Comparison of ENCODE assay signal across 26 mouse cellular contexts in the genomic region with DNA sequence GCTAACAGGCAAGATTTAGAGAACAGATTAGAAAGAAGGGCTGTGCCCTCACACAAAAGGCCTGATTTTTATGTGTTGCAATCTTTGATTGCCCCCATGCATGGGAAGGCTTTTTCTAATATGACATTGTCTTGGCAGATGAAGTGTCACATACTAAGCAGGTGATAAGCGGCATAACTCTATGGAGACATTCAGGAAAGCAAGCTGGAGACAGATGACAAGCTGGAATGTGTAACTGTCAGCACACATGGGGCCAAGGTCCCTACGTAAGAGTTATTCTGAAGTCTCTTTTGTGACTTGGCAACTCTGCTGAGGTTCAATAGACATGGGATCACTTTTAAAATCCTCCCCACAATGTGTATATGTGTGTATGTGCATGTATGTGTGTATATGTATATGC. TPM values are rescaled to one million over a fixed set of nuclear protein-coding genes. Genes with fewer than 3 reads are reported as not detected.
DNase-seq lines count a peak whose midpoint lies in the region; ATAC-seq and TF ChIP-seq lines count a peak whose summit lies in the region.
"Had no signal": no experiment of that assay in that cellular context is flagged by ENCODE, and none has a peak within 500 bp of the region (broad histone marks: within the 10 kb centered on the region; RNA-seq: fewer than 3 reads in every experiment).

No protein-coding gene starts in this region.

- intact Hi-C loops in heart, postnatal 10 days (cut with DNase I) = no loop called here

- H3K27ac ChIP-seq in lung, embryonic 14.5 days (ENCODE audit: low read depth) = no peak overlapping the region
- peak overlapping the region; percentile 77; the same call in 1 of the 2 replicates for H3K27ac ChIP-seq in heart, embryonic 10.5 days
- peak overlapping the region; percentile 77 for H3K27ac ChIP-seq in heart, embryonic 12.5 days (ENCODE audit: poor library complexity, severe bottlenecking)
- H3K27ac ChIP-seq: embryonic facial prominence, embryonic 13.5 days; forebrain, embryonic 12.5 days; hindbrain, embryonic 10.5 days; hindbrain, postnatal 0 days; liver, embryonic 13.5 days; macrophage; neural tube, embryonic 13.5 days had no signal

- H3K4me1 ChIP-seq in lung, embryonic 14.5 days (ENCODE audit: insufficient read depth) = 0 out of 2 replicates have a peak, but pooled peaks cover 3% of the 10 kb centered on the region
- peaks cover 29% of the 10 kb centered on the region for H3K4me1 ChIP-seq in heart, embryonic 10.5 days
- H3K4me1 ChIP-seq in heart, embryonic 12.5 days (replicated peaks) = peaks cover 42% of the 10 kb centered on the region
- H3K4me1 ChIP-seq: forebrain, embryonic 12.5 days; liver, embryonic 13.5 days; neural tube, embryonic 13.5 days had no signal

- no peak for TF ChIP-seq CTCF in lung, embryonic 14.5 days (IDR thresholded peaks at IDR 0.05; ENCODE audit: low read depth)

- no peak overlapping the region for H3K9ac ChIP-seq in lung, embryonic 14.5 days
- H3K9ac ChIP-seq in heart, embryonic 12.5 days = no peak overlapping the region
- H3K9ac ChIP-seq: embryonic facial prominence, embryonic 13.5 days; forebrain, embryonic 12.5 days; liver, embryonic 13.5 days; neural tube, embryonic 13.5 days had no signal

- H3K27me3 ChIP-seq in lung, embryonic 14.5 days (ENCODE audit: insufficient read depth, low read length) = no peaks in the 10 kb centered on the region
- no peaks in the 10 kb centered on the region for H3K27me3 ChIP-seq in heart, embryonic 10.5 days (ENCODE audit: insufficient read depth, poor library complexity, severe bottlenecking)
- H3K27me3 ChIP-seq in heart, embryonic 12.5 days (replicated peaks) = no peaks in the 10 kb centered on the region
- H3K27me3 ChIP-seq: embryonic facial prominence, embryonic 13.5 days; forebrain, embryonic 12.5 days; liver, embryonic 13.5 days; neural tube, embryonic 13.5 days had no signal

- 40% methylated on average over 2 of the region's 2 CpGs for WGBS in lung, embryonic 14.5 days
- WGBS in heart, embryonic 10.5 days = 24% methylated on average over 2 of the region's 2 CpGs
- 22% methylated on average over 2 of the region's 2 CpGs for WGBS in heart, embryonic 12.5 days

- H3K36me3 ChIP-seq in lung, embryonic 14.5 days (ENCODE audit: insufficient read depth) = no peaks in the 10 kb centered on the region
- no peaks in the 10 kb centered on the region for H3K36me3 ChIP-seq in heart, embryonic 10.5 days
- H3K36me3 ChIP-seq in heart, embryonic 12.5 days = no peaks in the 10 kb centered on the region
- H3K36me3 ChIP-seq: embryonic facial prominence, embryonic 13.5 days; forebrain, embryonic 12.5 days; hindbrain, embryonic 10.5 days; liver, embryonic 13.5 days; neural tube, embryonic 13.5 days had no signal

- DNase-seq in lung, embryonic 14.5 days = peak; percentile 17
- no peak for DNase-seq in lung, adult 18-20 months
- no peak for DNase-seq in heart, embryonic 10.5 days (ENCODE audit: low spot score)
- peak; percentile 73 to 75 for DNase-seq in heart, postnatal 10 days
- no peak for DNase-seq in urinary bladder, postnatal 4 days (ENCODE audit: low spot score in 2 of 2)
- DNase-seq in cerebellum, adult 18-20 months = no peak
- DNase-seq: adrenal gland, adult 2 months; cerebellum, adult 11 months; cerebellum, postnatal 14 days; kidney, adult 11 months; layer of hippocampus, adult 9-11 months; liver, embryonic 13.5 days; right cerebral cortex, adult 18-20 months; right cerebral cortex, postnatal 4 days; thymus, adult 18-20 months; thymus, postnatal 36 days had no signal

- H3K4me2 ChIP-seq in lung, embryonic 14.5 days = no peak overlapping the region
- H3K4me2 ChIP-seq in heart, embryonic 12.5 days = no peak overlapping the region
- H3K4me2 ChIP-seq: embryonic facial prominence, embryonic 13.5 days; forebrain, embryonic 12.5 days; liver, embryonic 13.5 days; neural tube, embryonic 13.5 days had no signal

- no peak for ATAC-seq in lung, embryonic 14.5 days (ENCODE audit: insufficient read depth)
- peak; percentile 77 for ATAC-seq in heart, embryonic 12.5 days (ENCODE audit: insufficient number of reproducible peaks, low FRiP score)
- ATAC-seq: hindbrain, postnatal 0 days; midbrain, embryonic 16.5 days had no signal

- H3K9me3 ChIP-seq in lung, embryonic 14.5 days (ENCODE audit: low read depth, low read length) = no peaks in the 10 kb centered on the region
- no peaks in the 10 kb centered on the region for H3K9me3 ChIP-seq in heart, embryonic 10.5 days
- H3K9me3 ChIP-seq in heart, embryonic 12.5 days (replicated peaks) = no peaks in the 10 kb centered on the region
- H3K9me3 ChIP-seq: embryonic facial prominence, embryonic 13.5 days; forebrain, embryonic 12.5 days; hindbrain, embryonic 10.5 days; liver, embryonic 13.5 days; neural tube, embryonic 13.5 days had no signal

- H3K4me3 ChIP-seq in lung, embryonic 14.5 days (ENCODE audit: low read depth, low read length) = no peak overlapping the region
- H3K4me3 ChIP-seq in heart, embryonic 10.5 days = no peak overlapping the region
- H3K4me3 ChIP-seq in heart, embryonic 12.5 days = no peak overlapping the region
- H3K4me3 ChIP-seq: embryonic facial prominence, embryonic 13.5 days; erythroblast, embryonic 14.5 days; forebrain, embryonic 12.5 days; hindbrain, embryonic 10.5 days; liver, embryonic 13.5 days; myocyte; neural tube, embryonic 13.5 days had no signal

RNA-seq across cellular contexts. Expression of gene Akap13, which starts 24.8 kb away (rescaled TPM):
- 44.6 and 44.8 TPM in 2 replicates for polyA plus RNA-seq in lung, embryonic 14.5 days (2014; fragmentation: Nextera tagmentation; extraction: Ambion mirVana)
- 37.6 and 57.9 TPM in 2 replicates for polyA plus RNA-seq in heart, embryonic 10.5 days (2016; fragmentation: Nextera tagmentation; extraction: Ambion mirVana)
- polyA plus RNA-seq in heart, embryonic 12.5 days (2016; fragmentation: Nextera tagmentation; extraction: Ambion mirVana) = 66.9 and 73.2 TPM in 2 replicates
- total RNA-seq in heart, postnatal 10 days (2021) = 10 to 100 TPM; 94.0 to 95.4 TPM

Comparison
In these comparisons a context has a peak if more than half of its experiments do, and no peak if none do; other contexts are left out.
1. DNase-seq: peak in lung, embryonic 14.5 days (single experiment) and heart, postnatal 10 days (2 of 2); none in lung, adult 18-20 months (0 of 2), heart, embryonic 10.5 days (single experiment), urinary bladder, postnatal 4 days (0 of 2) and cerebellum, adult 18-20 months (0 of 2).